Mouse (Mus musculus) cerebellum, adult 11 months (tissue): Measurements from ENCODE around the gene H2-Ob.
"Not testable (repeated sequence)": the region's sequence is repeated elsewhere in the genome, so short reads cannot be mapped to it uniquely, and the experiment has no call there.

Experiments used
- DNase-seq: peaks from one replicate; pipeline ENCODE4 v3.0.0; 2022

H2-Ob gene

GRCm38 (mm10) chr17:34208421-34208820 is 30.3 kb upstream of the H2-Ob start:
- DNase-seq: no peak

- DNase-seq: no peak
These were observed 29.0 kb upstream of the H2-Ob start for GRCm38 (mm10) chr17:34209680-34210079.

GRCm38 (mm10) chr17:34210599-34210998 is 28.1 kb upstream of the H2-Ob start:
- no peak for DNase-seq

- DNase-seq: no peak
These were observed 26.8 kb upstream of the H2-Ob start for GRCm38 (mm10) chr17:34211746-34212365.

GRCm38 (mm10) chr17:34213936-34214335 is 24.8 kb upstream of the H2-Ob start:
- no peak for DNase-seq

GRCm38 (mm10) chr17:34215176-34215575 is 23.5 kb upstream of the H2-Ob start:
- no peak for DNase-seq

- DNase-seq: no peak
These were observed 21.3 kb upstream of the H2-Ob start for GRCm38 (mm10) chr17:34217216-34217928.

- no peak for DNase-seq
These were observed 20.7 kb upstream of the H2-Ob start for GRCm38 (mm10) chr17:34217986-34218385.

- DNase-seq: no peak
These were observed 20.0 kb upstream of the H2-Ob start for GRCm38 (mm10) chr17:34218675-34219074.

GRCm38 (mm10) chr17:34219096-34219495 is 19.6 kb upstream of the H2-Ob start:
- DNase-seq: not testable (repeated sequence)

GRCm38 (mm10) chr17:34219801-34220200 is 18.9 kb upstream of the H2-Ob start:
- not testable (repeated sequence) for DNase-seq

GRCm38 (mm10) chr17:34220401-34220800 is 18.3 kb upstream of the H2-Ob start:
- not testable (repeated sequence) for DNase-seq

GRCm38 (mm10) chr17:34224816-34225215 is 13.9 kb upstream of the H2-Ob start:
- no peak for DNase-seq

GRCm38 (mm10) chr17:34225426-34225825 is 13.3 kb upstream of the H2-Ob start:
- DNase-seq: no peak

- not testable (repeated sequence) for DNase-seq
These were observed 12.8 kb upstream of the H2-Ob start for GRCm38 (mm10) chr17:34225911-34226310.

- not testable (repeated sequence) for DNase-seq
These were observed 7.7 kb upstream of the H2-Ob start for GRCm38 (mm10) chr17:34230971-34231370.

- not testable (repeated sequence) for DNase-seq
These were observed 6.7 kb upstream of the H2-Ob start for GRCm38 (mm10) chr17:34232021-34232420.

GRCm38 (mm10) chr17:34234926-34235325 is 3.8 kb upstream of the H2-Ob start:
- peak; percentile 37 for DNase-seq

GRCm38 (mm10) chr17:34236691-34237090 is 2.0 kb upstream of the H2-Ob start:
- no peak for DNase-seq

- no peak for DNase-seq
These were observed 962 bp upstream of the H2-Ob start for GRCm38 (mm10) chr17:34237741-34238140.

GRCm38 (mm10) chr17:34239601-34240041 is 918 bp downstream of the H2-Ob start:
- no peak for DNase-seq

GRCm38 (mm10) chr17:34240366-34240765 is 1.7 kb downstream of the H2-Ob start:
- DNase-seq: no peak

GRCm38 (mm10) chr17:34240916-34241315 is 2.2 kb downstream of the H2-Ob start:
- no peak for DNase-seq

GRCm38 (mm10) chr17:34244656-34245055 is 6.0 kb downstream of the H2-Ob start:
- DNase-seq: no peak

- no peak for DNase-seq
These were observed 8.3 kb downstream of the H2-Ob start for GRCm38 (mm10) chr17:34247047-34247446.
